Mouse (Mus musculus): Measurements from ENCODE around the gene Sigirr. TPM values are rescaled to one million over a fixed set of nuclear protein-coding genes. Genes with fewer than 3 reads are reported as not detected.

Gene Sigirr
- total and polyA plus RNA-seq, 2 experiments from 2014 or later: 4.2 to 16.8 TPM

GRCm38 (mm10) chr7:141144650-141145049 lies 44.3 kb upstream of the Sigirr start:
- WGBS: 92% methylated on average over 3 of the region's 3 CpGs
- no peak for ATAC-seq (ENCODE audit: insufficient read depth, low read depth)

GRCm38 (mm10) chr7:141143861-141144260 lies 43.5 kb upstream of the Sigirr start:
- Histone ChIP-seq H3K27me3 (ENCODE audit: control insufficient read depth, insufficient read depth, low read length) (no peaks in the 10 kb centered on the region), H3K4me2 (ENCODE audit: low read depth, low read length) (no peak overlapping the region), H3K4me1 (ENCODE audit: control insufficient read depth, insufficient read depth) (no peaks in the 10 kb centered on the region), H3K27ac (ENCODE audit: low read depth) (no peak overlapping the region), H3K9ac (replicated peaks; ENCODE audit: low read depth, low read length) (no peak overlapping the region), H3K9me3 (replicated peaks; ENCODE audit: control insufficient read depth, low read length) (no peaks in the 10 kb centered on the region), H3K36me3 (replicated peaks; ENCODE audit: control insufficient read depth, insufficient read depth, low read length) (peaks cover 23% of the 10 kb centered on the region), H3K4me3 (ENCODE audit: low read depth, low read length) (no peak overlapping the region)
- DNase-seq (ENCODE audit: low spot score) (no peak), ATAC-seq (ENCODE audit: insufficient read depth, low read depth) (no peak)
- TF ChIP-seq EP300 (IDR thresholded peaks at IDR 0.05; ENCODE audit: low read depth): no peak
- no peak for TF ChIP-seq CTCF (IDR thresholded peaks at IDR 0.05; ENCODE audit: low read depth)
- 79% methylated on average over 2 of the region's 2 CpGs for WGBS

More at GRCm38 (mm10) chr7:141144650-141145049, 44.3 kb upstream of the Sigirr start:
- no peaks in the 10 kb centered on the region for H3K4me1 ChIP-seq (ENCODE audit: control insufficient read depth, insufficient read depth)
- H3K9ac ChIP-seq (replicated peaks; ENCODE audit: low read depth, low read length): no peak overlapping the region
- H3K27ac ChIP-seq (ENCODE audit: low read depth): no peak overlapping the region
- H3K9me3 ChIP-seq (replicated peaks; ENCODE audit: control insufficient read depth, low read length): no peaks in the 10 kb centered on the region
- no peak overlapping the region for H3K4me2 ChIP-seq (ENCODE audit: low read depth, low read length)
- TF ChIP-seq EP300 (IDR thresholded peaks at IDR 0.05; ENCODE audit: low read depth): no peak
- TF ChIP-seq CTCF (IDR thresholded peaks at IDR 0.05; ENCODE audit: low read depth): no peak
- H3K27me3 ChIP-seq (ENCODE audit: control insufficient read depth, insufficient read depth, low read length): no peaks in the 10 kb centered on the region
- no peak for DNase-seq (ENCODE audit: low spot score)
- H3K4me3 ChIP-seq (ENCODE audit: low read depth, low read length): no peak overlapping the region
- H3K36me3 ChIP-seq (replicated peaks; ENCODE audit: control insufficient read depth, insufficient read depth, low read length): peaks cover 15% of the 10 kb centered on the region

- no peak overlapping the region for H3K4me2 ChIP-seq (ENCODE audit: low read depth, low read length)
- no peaks in the 10 kb centered on the region for H3K4me1 ChIP-seq (ENCODE audit: control insufficient read depth, insufficient read depth)
- no peaks in the 10 kb centered on the region for H3K27me3 ChIP-seq (ENCODE audit: control insufficient read depth, insufficient read depth, low read length)
- H3K27ac ChIP-seq (ENCODE audit: low read depth): no peak overlapping the region
- 54% methylated on average over 5 of the region's 5 CpGs for WGBS
- DNase-seq (ENCODE audit: low spot score): no peak
- H3K36me3 ChIP-seq (replicated peaks; ENCODE audit: control insufficient read depth, insufficient read depth, low read length): peaks cover 27% of the 10 kb centered on the region
- no peak overlapping the region for H3K4me3 ChIP-seq (ENCODE audit: low read depth, low read length)
- peak; percentile 41 for TF ChIP-seq CTCF (IDR thresholded peaks at IDR 0.05; ENCODE audit: low read depth)
- TF ChIP-seq EP300 (IDR thresholded peaks at IDR 0.05; ENCODE audit: low read depth): no peak
- ATAC-seq (ENCODE audit: insufficient read depth, low read depth): peak; percentile 11; the same call in 1 of the 2 replicates
- H3K9me3 ChIP-seq (replicated peaks; ENCODE audit: control insufficient read depth, low read length): no peaks in the 10 kb centered on the region
- no peak overlapping the region for H3K9ac ChIP-seq (replicated peaks; ENCODE audit: low read depth, low read length)
Measured at GRCm38 (mm10) chr7:141143112-141143511, 42.7 kb upstream of the Sigirr start.

GRCm38 (mm10) chr7:141141326-141141725 lies 41.0 kb upstream of the Sigirr start:
- DNase-seq (ENCODE audit: low spot score) (no peak), ATAC-seq (ENCODE audit: insufficient read depth, low read depth) (no peak)
- H3K9ac ChIP-seq (replicated peaks; ENCODE audit: low read depth, low read length): no peak overlapping the region
- H3K27me3 ChIP-seq (ENCODE audit: control insufficient read depth, insufficient read depth, low read length): no peaks in the 10 kb centered on the region
- H3K4me2 ChIP-seq (ENCODE audit: low read depth, low read length): no peak overlapping the region
- 84% methylated on average over 4 of the region's 4 CpGs for WGBS
- no peak for TF ChIP-seq EP300 (IDR thresholded peaks at IDR 0.05; ENCODE audit: low read depth)
- no peak for TF ChIP-seq CTCF (IDR thresholded peaks at IDR 0.05; ENCODE audit: low read depth)
- peaks cover 32% of the 10 kb centered on the region for H3K36me3 ChIP-seq (replicated peaks; ENCODE audit: control insufficient read depth, insufficient read depth, low read length)
- no peaks in the 10 kb centered on the region for H3K4me1 ChIP-seq (ENCODE audit: control insufficient read depth, insufficient read depth)
- H3K9me3 ChIP-seq (replicated peaks; ENCODE audit: control insufficient read depth, low read length): no peaks in the 10 kb centered on the region
- no peak overlapping the region for H3K4me3 ChIP-seq (ENCODE audit: low read depth, low read length)
- H3K27ac ChIP-seq (ENCODE audit: low read depth): no peak overlapping the region

- peak overlapping the region; percentile 28; the same call in 1 of the 2 replicates for H3K27ac ChIP-seq (ENCODE audit: low read depth)
Measured at GRCm38 (mm10) chr7:141131904-141132755, 31.8 kb upstream of the Sigirr start.

More at GRCm38 (mm10) chr7:141131904-141132755, 31.8 kb upstream of the Sigirr start:
- ATAC-seq (ENCODE audit: insufficient read depth, low read depth) (no peak), DNase-seq (ENCODE audit: low spot score) (no peak)
- H3K36me3 ChIP-seq (replicated peaks; ENCODE audit: control insufficient read depth, insufficient read depth, low read length): peaks cover 24% of the 10 kb centered on the region
- H3K9me3 ChIP-seq (replicated peaks; ENCODE audit: control insufficient read depth, low read length): no peaks in the 10 kb centered on the region
- H3K4me2 ChIP-seq (ENCODE audit: low read depth, low read length): peak overlapping the region; percentile 92
- H3K4me3 ChIP-seq (ENCODE audit: low read depth, low read length): peak overlapping the region; percentile 80
- 57% methylated on average over 12 of the region's 12 CpGs for WGBS
- TF ChIP-seq CTCF (IDR thresholded peaks at IDR 0.05; ENCODE audit: low read depth) (no peak), EP300 (IDR thresholded peaks at IDR 0.05; ENCODE audit: low read depth) (no peak)
- H3K27me3 ChIP-seq (ENCODE audit: control insufficient read depth, insufficient read depth, low read length): no peaks in the 10 kb centered on the region
- H3K4me1 ChIP-seq (ENCODE audit: control insufficient read depth, insufficient read depth): peaks cover 16% of the 10 kb centered on the region
- H3K9ac ChIP-seq (replicated peaks; ENCODE audit: low read depth, low read length): peak overlapping the region; percentile 72
